Mouse (Mus musculus) liver, embryonic 14.5 days (tissue): ENCODE results near the gene Smpdl3b. TPM values are rescaled to one million over a fixed set of nuclear protein-coding genes. Genes with fewer than 3 reads are reported as not detected.

Experiments
- ATAC-seq: fragments of 200-750 bp; cut with Nextera tagmentation; 2 replicates; pipeline ENCODE4 v1.8.0; 2017; ENCODE audit warnings: moderate number of reproducible peaks, mild to moderate bottlenecking, moderate library complexity; ENCODE audit not compliant: insufficient read depth
- DNase-seq, 3 experiments: peaks; one replicate each; pipeline ENCODE4 v3.0.0-alpha.2; 2012 to 2013; ENCODE audit warnings: low read depth in 3 of 3, low spot score in 3 of 3
- H3K27ac ChIP-seq: fragments of 300-500 bp; sonication (generic); 2 replicates; pipeline ENCODE4 v1.5.1; 2014; ENCODE audit warnings: moderate library complexity, mild to moderate bottlenecking, control low read depth, inconsistent platforms
- H3K27me3 ChIP-seq: fragments of 300-500 bp; sonication (generic); 2 replicates; pipeline ENCODE4 v1.6.1; 2014; ENCODE audit warnings: mild to moderate bottlenecking, low read length, moderate library complexity; ENCODE audit not compliant: control insufficient read depth, insufficient read depth
- H3K36me3 ChIP-seq: fragments of 300-500 bp; sonication (generic); replicated peaks from 2 replicates; pipeline ENCODE4 v1.6.1; 2014; ENCODE audit warnings: low read depth; ENCODE audit not compliant: control insufficient read depth, insufficient read depth
- H3K4me1 ChIP-seq, 2 experiments: fragments of 200-500 bp in 1 of 2; fragments of 300-500 bp in 1 of 2; sonication (generic) in 1 of 2; replicated peaks; 2 replicates each; pipeline ENCODE4 v1.6.1; 2012 to 2014; ENCODE audit warnings: antibody characterized with exemption in 1 of 2, inconsistent platforms in 1 of 2, low read length in 1 of 2; ENCODE audit not compliant: control insufficient read depth in 2 of 2, insufficient read depth in 2 of 2
- H3K4me2 ChIP-seq: fragments of 300-500 bp; sonication (generic); 2 replicates; pipeline ENCODE4 v1.6.1; 2014; ENCODE audit warnings: low read depth, mild to moderate bottlenecking, control low read depth, moderate library complexity
- H3K4me3 ChIP-seq, 2 experiments: fragments of 200-500 bp in 1 of 2; fragments of 300-500 bp in 1 of 2; sonication (generic) in 1 of 2; 2 replicates each; pipeline ENCODE4 v1.5.1; 2012 to 2014; ENCODE audit warnings: low read depth in 2 of 2, low read length in 2 of 2, mild to moderate bottlenecking in 2 of 2, control low read depth in 1 of 2, inconsistent platforms in 1 of 2, moderate library complexity in 1 of 2; ENCODE audit not compliant: insufficient read depth in 1 of 2
- H3K9ac ChIP-seq: fragments of 300-500 bp; sonication (generic); replicated peaks from 2 replicates; pipeline ENCODE4 v1.6.1; 2014; ENCODE audit warnings: mild to moderate bottlenecking, control low read depth, moderate library complexity
- H3K9me3 ChIP-seq: fragments of 300-500 bp; sonication (generic); 2 replicates; pipeline ENCODE4 v1.6.1; 2016; ENCODE audit warnings: low read length, mixed read lengths; ENCODE audit not compliant: control insufficient read depth
- CTCF ChIP-seq: IDR thresholded peaks from 2 replicates; pipeline ENCODE4 v1.5.1; 2016; ENCODE audit warnings: antibody characterized with exemption, low read depth, control low read depth
- EP300 ChIP-seq: IDR thresholded peaks from 2 replicates; pipeline ENCODE4 v1.6.1; 2016; ENCODE audit warnings: antibody characterized with exemption, low read depth
- WGBS: fragments of 180-500 bp; shearing (Covaris S2); extraction: QIAGEN DNeasy Blood & Tissue Kit; methylation state at CpG from one replicate; pipeline ENCODE4 v1.1.7; 2014; ENCODE audit not compliant: insufficient replicate concordance; 5-methylcytosine and 5-hydroxymethylcytosine counted together
- polyA plus RNA-seq, 2 experiments: library from polyadenylated mRNA; depleted of rRNA in 1 of 2; stranded (reverse) in 1 of 2; unstranded in 1 of 2; fragments of >200 nt; fragmentation: Nextera tagmentation in 1 of 2; extraction: Ambion mirVana in 1 of 2; gene quantifications; 2 replicates each; pipeline versions ENCODE4 v1.2.1 to v1.2.3; 2012 to 2014

Smpdl3b gene
- polyA plus RNA-seq, 2 experiments = 0.92 to 1.2 TPM

DNA sequence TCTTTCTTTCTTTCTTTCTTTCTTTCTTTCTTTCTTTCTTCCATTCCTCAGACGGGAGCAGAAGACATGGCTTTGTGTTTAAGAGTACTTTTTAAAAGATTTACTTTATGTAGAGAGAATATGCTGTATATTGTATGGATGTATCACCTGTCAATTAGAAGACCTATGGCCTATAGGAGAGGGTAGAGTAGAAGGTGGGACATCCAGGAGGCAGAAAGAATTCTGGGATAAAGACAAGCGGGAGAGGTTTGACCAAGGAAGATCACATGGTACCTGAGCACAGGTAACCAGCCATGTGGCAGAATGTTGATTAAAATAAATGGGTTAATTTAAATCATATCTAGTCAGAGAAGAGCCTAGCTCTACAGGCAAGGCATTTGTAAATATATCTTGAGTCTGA, 22.3 kb downstream of the Smpdl3b start:
- no peak overlapping the region for H3K4me2 ChIP-seq
- WGBS = 75% methylated on average over 2 of the region's 2 CpGs
- DNase-seq (no peak), ATAC-seq (no peak)
- H3K4me3 ChIP-seq = no peak overlapping the region
- no peaks in the 10 kb centered on the region for H3K9me3 ChIP-seq
- H3K27ac ChIP-seq = no peak overlapping the region
- no peak overlapping the region for H3K9ac ChIP-seq
- TF ChIP-seq EP300 (no peak), CTCF (no peak)
- H3K27me3 ChIP-seq = no peaks in the 10 kb centered on the region
- H3K4me1 ChIP-seq = peaks cover 5 to 8% of the 10 kb centered on the region in 2 experiments; a peak in 3 of 4 replicates
- H3K36me3 ChIP-seq = no peaks in the 10 kb centered on the region

DNA sequence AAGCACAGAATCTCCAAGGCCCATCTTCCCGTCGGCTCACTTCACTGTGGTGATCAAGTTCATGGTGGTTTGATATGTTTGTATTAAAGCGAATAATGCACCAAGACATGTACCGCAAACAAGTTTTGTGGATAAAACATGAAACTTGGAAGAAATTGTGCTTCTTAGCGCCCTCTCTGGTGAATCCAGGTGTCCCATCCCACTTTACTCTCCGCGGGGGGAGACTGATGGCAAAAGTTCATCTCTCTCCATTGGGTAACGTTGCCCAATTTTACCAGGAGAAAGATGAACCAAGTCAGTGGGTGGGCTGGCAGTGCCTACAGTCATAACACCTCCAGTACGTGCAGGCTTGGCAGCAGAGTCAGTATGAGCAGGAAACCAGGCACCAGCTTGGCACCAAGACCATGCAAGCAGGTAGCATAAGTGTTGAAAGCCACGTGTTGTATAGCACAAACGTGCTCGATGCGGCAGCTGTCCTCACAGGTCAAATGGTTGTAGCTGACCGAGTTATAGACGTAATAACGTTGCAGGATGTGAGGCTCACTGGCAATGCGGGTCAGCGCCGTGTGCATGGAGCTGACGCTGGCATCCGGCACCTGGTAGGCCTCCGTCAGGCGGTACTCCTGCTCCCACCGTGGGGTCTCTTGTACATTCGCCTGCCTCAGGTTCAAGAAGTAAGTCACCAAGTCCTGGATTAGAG, 23.8 kb downstream of the Smpdl3b start:
- peaks cover 5 to 8% of the 10 kb centered on the region in 2 experiments; a peak in 3 of 4 replicates for H3K4me1 ChIP-seq
- 84% methylated on average over 25 of the region's 25 CpGs for WGBS
- DNase-seq (no peak), ATAC-seq (no peak)
- no peaks in the 10 kb centered on the region for H3K27me3 ChIP-seq
- no peak overlapping the region for H3K9ac ChIP-seq
- no peaks in the 10 kb centered on the region for H3K36me3 ChIP-seq
- H3K4me2 ChIP-seq = no peak overlapping the region
- no peaks in the 10 kb centered on the region for H3K9me3 ChIP-seq
- TF ChIP-seq CTCF = peak; percentile 25; the same call in 1 of the 2 replicates
- no peak for TF ChIP-seq EP300
- no peak overlapping the region for H3K4me3 ChIP-seq
- H3K27ac ChIP-seq = no peak overlapping the region

DNA sequence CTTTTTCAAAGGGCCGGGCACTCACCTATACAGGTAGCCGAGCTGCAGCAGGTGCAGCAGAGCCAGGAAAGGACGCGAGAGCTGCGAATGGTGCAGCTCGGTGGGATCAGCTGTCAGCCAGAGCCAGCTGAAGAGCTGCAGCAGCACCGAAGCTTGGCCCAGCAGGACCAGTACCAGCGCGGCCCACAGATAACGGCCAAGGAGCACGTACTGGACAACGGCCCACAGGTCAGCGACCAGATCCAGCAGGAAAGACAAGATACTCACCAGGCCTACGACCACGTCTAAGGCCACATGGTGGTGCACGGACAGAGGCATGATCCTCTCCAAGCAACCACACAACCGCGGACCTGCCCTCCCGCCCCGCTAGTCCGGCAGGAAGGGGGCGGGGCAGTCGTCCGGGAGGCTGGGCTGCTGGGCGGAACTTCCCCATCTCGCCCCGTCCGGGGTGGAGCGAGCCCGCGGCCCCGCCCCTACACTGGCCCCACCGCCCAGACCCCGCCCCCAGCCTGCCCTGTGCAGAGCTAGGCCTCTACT, 24.8 kb downstream of the Smpdl3b start, which contains the start of gene Xkr8:
Gene Xkr8, minus strand, starts transcription at position 399 of the 537 bp plus-strand sequence.
- peak within 1 kb of the TSS; percentile 89 for H3K4me2 ChIP-seq
- TF ChIP-seq CTCF (peak; percentile 36), EP300 (no peak)
- WGBS = 2% methylated on average over 32 of the region's 34 CpGs
- ATAC-seq (peak; percentile 91), DNase-seq (peak; percentile 70 to 72 (median 72))
- no peaks in the 10 kb centered on the region for H3K9me3 ChIP-seq
- peaks cover 5 to 8% of the 10 kb centered on the region in 2 experiments; a peak in 3 of 4 replicates for H3K4me1 ChIP-seq
- H3K9ac ChIP-seq = peak within 1 kb of the TSS; percentile 35; the same call in 1 of the 2 replicates
- H3K36me3 ChIP-seq = no peaks in the 10 kb centered on the region
- peak within 1 kb of the TSS; percentile 64 to 66 for H3K4me3 ChIP-seq
- H3K27ac ChIP-seq = no peak within 1 kb of the TSS
- H3K27me3 ChIP-seq = no peaks in the 10 kb centered on the region

DNA sequence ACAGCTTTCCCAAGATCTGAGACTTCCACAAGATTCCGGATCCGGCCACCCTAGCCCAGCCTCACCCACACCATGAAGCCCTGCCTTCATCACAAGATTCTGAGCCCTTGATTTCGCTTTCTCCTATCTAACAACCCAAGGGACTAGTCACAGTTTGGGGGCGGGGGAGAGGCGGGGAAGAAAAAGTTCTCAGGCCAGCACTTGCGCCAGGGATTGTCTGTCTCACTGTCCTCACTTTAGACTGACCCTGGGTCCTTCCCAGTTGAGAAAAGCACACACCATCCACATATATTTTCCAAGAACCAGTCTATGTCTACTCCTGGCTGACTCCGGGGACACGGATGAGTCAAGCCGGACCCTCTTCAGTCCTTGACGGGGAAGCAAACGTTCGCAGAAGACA, 25.4 kb downstream of the Smpdl3b start:
- no peaks in the 10 kb centered on the region for H3K36me3 ChIP-seq
- WGBS = 33% methylated on average over 12 of the region's 12 CpGs
- no peak for ATAC-seq
- TF ChIP-seq EP300 (no peak), CTCF (no peak)
- no peaks in the 10 kb centered on the region for H3K9me3 ChIP-seq
- H3K4me2 ChIP-seq = peak overlapping the region; percentile 89
- H3K4me3 ChIP-seq = peak overlapping the region; percentile 64 to 66
- no peak overlapping the region for H3K27ac ChIP-seq
- H3K27me3 ChIP-seq = no peaks in the 10 kb centered on the region
- DNase-seq = no peak
- H3K9ac ChIP-seq = no peak overlapping the region
- peaks cover 5 to 8% of the 10 kb centered on the region in 2 experiments; a peak in 3 of 4 replicates for H3K4me1 ChIP-seq

DNA sequence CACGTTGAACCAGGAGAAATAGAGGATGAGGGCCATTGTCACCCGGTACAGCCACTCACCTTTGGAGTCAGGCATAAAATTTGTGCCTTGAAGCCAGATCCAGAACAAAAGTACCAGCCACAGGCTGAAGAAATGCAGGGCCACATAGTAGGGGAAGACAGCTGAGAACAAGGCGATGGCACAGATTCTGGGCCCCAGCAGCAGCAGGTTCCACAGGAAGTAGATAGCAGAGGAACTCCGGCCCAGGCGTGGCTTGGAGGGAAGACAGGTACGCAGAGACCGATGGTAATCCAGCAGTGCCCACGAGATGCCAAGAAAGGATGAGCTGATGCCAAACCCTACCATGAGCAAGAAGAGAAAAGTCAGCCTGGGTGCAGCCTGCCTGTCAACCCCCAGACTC, 28.8 kb downstream of the Smpdl3b start:
- Histone ChIP-seq H3K27me3 (no peaks in the 10 kb centered on the region), H3K4me1 (peaks cover 5% of the 10 kb centered on the region in 2 experiments; a peak in 2 of 4 replicates), H3K27ac (no peak overlapping the region), H3K9ac (no peak overlapping the region), H3K9me3 (no peaks in the 10 kb centered on the region), H3K4me3 (no peak overlapping the region), H3K4me2 (no peak overlapping the region), H3K36me3 (no peaks in the 10 kb centered on the region)
- TF ChIP-seq CTCF (no peak), EP300 (no peak)
- DNase-seq (no peak), ATAC-seq (no peak)
- WGBS = 39% methylated on average over 8 of the region's 8 CpGs
